Mouse (Mus musculus): ENCODE data around the gene Alg3. TPM values are rescaled to one million over a fixed set of nuclear protein-coding genes. Genes with fewer than 3 reads are reported as not detected.

Alg3 gene
- total RNA-seq, 4 experiments from 2014 or later, result 22.3 to 30.0 (median 25.4) TPM

DNA sequence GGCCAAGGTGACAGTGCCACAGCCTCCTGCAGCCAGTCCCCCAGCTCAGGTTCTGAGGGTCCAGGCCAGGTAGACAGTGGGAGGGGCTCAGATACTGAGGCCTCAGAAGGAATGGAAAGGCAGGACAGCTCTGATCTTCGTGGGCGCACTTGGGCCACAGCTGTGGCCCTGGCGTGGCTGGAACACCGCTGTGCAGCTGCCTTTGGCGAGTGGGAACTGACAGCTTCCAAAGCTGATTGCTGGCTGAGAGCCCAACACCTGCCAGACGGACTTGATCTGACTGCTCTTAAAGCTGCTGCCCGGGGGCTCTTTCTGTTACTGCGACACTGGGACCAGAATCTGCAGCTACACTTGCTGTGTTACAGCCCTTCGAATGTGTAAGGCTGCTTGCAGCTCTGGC, 6.8 kb downstream of the Alg3 start:
- DNase-seq, result no peak

DNA sequence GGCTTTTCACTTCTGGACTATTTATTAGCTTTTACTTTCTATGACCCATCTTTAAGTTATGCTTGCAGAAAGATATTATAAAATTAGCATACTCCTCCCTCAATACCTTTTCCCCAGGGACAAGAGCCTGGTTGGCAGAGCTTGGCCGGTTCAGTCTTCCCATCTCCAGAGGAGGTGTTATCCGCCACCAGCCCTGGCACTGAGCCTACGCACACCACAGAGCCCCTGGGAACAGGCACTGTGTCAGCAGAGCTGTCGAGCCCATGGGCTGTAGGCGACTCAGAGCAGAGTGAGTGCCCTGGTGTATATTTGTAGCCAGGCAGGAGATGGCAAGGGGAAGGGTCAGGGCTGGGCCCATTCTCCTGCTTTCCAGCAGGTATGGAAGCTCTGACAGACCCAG, 11.0 kb downstream of the Alg3 start:
- DNase-seq, result no peak

DNA sequence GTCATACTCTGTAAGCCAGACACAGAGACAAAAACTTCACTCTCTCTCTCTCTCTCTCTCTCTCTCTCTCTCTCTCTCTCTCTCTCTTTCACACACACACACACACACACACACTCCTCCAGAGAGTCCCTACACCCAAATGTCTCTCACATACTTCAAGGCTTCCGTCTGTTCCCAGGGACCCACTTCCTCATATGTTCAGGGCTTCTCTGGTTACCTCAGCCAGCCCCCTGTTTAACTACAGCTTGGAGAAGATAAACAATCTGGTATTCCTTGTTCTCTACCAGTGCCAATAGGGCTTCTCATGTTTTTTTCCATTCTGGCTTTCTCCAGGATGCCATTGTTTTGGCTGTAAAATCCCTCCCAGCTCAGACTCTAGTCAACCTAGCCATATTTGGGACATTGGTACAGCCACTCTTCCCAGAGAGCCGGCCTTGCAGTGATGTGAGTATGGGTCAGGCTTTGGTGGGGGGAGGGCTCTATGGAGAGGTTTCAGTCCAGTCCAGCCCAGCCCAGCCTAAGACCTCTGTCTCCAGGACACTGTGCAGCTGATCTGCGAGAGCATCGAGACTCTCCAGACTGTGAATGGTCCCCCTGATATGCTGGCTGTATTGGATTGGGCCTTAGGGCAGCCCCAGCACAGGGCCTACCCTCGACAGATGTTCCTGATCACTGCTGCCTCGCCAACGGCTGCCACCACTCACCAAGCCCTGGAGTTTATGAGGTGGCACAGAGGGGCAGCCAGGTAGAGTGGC, 14.7 kb downstream of the Alg3 start:
- DNase-seq, result no peak

GRCm38 (mm10) chr16:20595737-20596136, 15.8 kb downstream of the Alg3 start:
- DNase-seq, result no peak

DNA sequence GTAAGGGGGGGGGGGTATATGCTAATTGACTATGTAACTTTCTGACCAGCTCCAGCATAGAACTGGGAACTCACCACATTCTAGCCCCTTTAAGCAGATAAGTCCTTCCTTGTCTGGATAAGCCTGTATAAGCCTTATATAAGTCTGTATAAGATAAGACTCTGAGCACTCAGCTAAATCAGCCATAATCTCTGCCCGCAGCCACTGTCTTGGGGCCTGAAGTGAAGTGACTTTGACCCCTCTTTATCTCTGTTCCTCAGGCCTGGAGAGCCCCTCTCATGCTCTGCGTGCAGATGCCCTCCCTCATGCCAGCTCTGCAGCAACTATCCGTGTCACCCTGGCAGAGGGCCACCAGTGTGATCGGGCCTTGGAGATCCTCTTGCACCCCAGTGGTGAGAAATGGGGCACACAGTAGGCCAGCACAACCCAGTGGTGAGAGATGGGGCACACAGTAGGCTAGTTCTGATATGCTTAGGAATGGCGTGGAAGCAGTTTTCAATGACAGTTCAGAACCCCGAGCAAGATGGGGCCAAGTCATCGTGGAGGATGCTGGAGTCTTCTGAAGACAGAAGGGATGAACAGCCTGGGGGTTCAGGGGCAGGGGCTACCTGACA, 16.4 kb downstream of the Alg3 start:
- DNase-seq, result no peak

- no peak for DNase-seq
Observed at GRCm38 (mm10) chr16:20591076-20591705, 20.3 kb downstream of the Alg3 start.

DNA sequence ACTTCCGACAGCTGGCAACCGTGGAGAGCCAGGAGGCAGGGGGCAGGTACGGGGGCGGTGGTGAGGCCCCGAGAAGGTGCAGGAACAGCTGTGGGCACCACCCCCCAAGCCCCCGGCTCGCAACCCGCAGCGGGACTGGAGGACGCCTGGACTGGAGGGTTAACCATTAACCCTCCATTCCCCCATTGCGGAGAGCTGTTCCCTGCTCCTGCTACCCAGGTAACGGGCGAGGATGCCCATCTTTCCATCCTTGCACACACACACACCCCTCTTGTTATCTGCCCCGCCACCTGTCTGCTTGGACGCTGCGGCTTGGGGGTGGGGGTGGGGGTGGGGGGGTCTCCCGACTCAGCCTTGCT, 20.9 kb downstream of the Alg3 start:
- no peak for DNase-seq

GRCm38 (mm10) chr16:20589939-20590679, 21.4 kb downstream of the Alg3 start:
- no peak for DNase-seq

- DNase-seq, result no peak
Observed at GRCm38 (mm10) chr16:20589366-20589938, 22.1 kb downstream of the Alg3 start, which contains the start of gene Vwa5b2. Gene Vwa5b2, plus strand, starts transcription at chr16:20589471.

- no peak for DNase-seq
Observed at GRCm38 (mm10) chr16:20565075-20565474, 46.5 kb downstream of the Alg3 start.

DNA sequence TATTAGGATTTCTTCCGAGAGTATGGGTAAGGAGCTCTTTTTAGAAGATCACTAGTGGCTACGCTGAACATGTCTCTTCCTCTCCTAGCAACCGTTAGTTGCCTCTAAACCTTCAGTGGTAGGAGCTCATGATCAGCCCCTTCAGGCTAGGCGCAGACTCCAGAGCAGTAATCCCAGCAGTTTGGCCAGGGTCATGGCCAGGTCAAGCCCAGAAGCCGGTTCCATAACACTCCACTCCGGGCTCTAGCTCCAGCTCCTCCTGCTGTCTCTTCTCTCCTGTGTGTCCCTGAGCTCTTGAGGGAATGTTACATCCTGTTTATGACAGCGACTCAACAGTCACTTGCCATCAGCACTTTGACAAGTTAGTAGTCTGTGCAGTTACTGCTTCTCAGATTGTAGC, 54.2 kb downstream of the Alg3 start:
- DNase-seq, result no peak

Small RNAs within 50 kb of the gene (microRNA-seq; reads per million reads assigned to microRNA genes)
- gene Mir1224, result 5.6 to 9.0 reads per million in 2 experiments

Other genes with a start within 250 kb of the Alg3 start
- 100 to 1,000 TPM in 2 of 4 experiments, 10 to 100 TPM in 2; 74.2 to 148 (median 106) TPM for gene Abcc5, start 185.3 kb downstream of the Alg3 start, total RNA-seq (2022)
- gene Eif2b5, start 112.9 kb downstream of the Alg3 start, total RNA-seq (2022), result 10 to 100 TPM; 62.4 to 72.6 (median 66.0) TPM
- 10 to 100 TPM; 34.1 to 55.2 (median 45.5) TPM for gene Dvl3, start 94.8 kb downstream of the Alg3 start, total RNA-seq (2022)
- gene Ap2m1, start 76.3 kb downstream of the Alg3 start, total RNA-seq (2022), result 100 to 1,000 TPM; 273 to 406 (median 325) TPM
- 100 to 1,000 TPM in 2 of 4 experiments, 10 to 100 TPM in 2; 80.8 to 118 (median 97.5) TPM for gene Abcf3, start 63.2 kb downstream of the Alg3 start, total RNA-seq (2022)
- 1 to 10 TPM in 3 of 4 experiments, under 1 TPM in 1; 0.87 to 4.9 (median 2.7) TPM for gene Vwa5b2, start 22.3 kb downstream of the Alg3 start, total RNA-seq (2022)
- 1 to 10 TPM; 7.3 to 9.5 (median 8.8) TPM for gene Eef1akmt4, start 142 bp downstream of the Alg3 start, total RNA-seq (2022)
- gene Gm49333, start 125 bp downstream of the Alg3 start, total RNA-seq (2022), result not detected
- 10 to 100 TPM; 28.9 to 62.9 (median 41.8) TPM for gene Camk2n2, start 9.6 kb upstream of the Alg3 start, total RNA-seq (2022)
- 10 to 100 TPM; 11.0 to 45.0 (median 23.8) TPM for gene Ece2, start 18.1 kb upstream of the Alg3 start, total RNA-seq (2022)
- gene Psmd2, start 39.9 kb upstream of the Alg3 start, total RNA-seq (2022), result 100 to 1,000 TPM; 261 to 301 (median 279) TPM
- gene Eif4g1, start 56.6 kb upstream of the Alg3 start, total RNA-seq (2022), result 100 to 1,000 TPM; 347 to 386 (median 375) TPM
- gene Fam131a, start 81.5 kb upstream of the Alg3 start, total RNA-seq (2022), result 10 to 100 TPM; 15.1 to 24.4 (median 19.7) TPM
- 10 to 100 TPM; 44.3 to 56.0 (median 51.0) TPM for gene Polr2h, start 105.9 kb upstream of the Alg3 start, total RNA-seq (2022)
- gene Clcn2, start 106.0 kb upstream of the Alg3 start, total RNA-seq (2022), result 10 to 100 TPM; 44.5 to 52.2 (median 47.6) TPM
- gene Chrd, start 121.4 kb upstream of the Alg3 start, total RNA-seq (2022), result 10 to 100 TPM; 10.2 to 30.3 (median 20.0) TPM
- gene Thpo, start 122.8 kb upstream of the Alg3 start, total RNA-seq (2022), result 1 to 10 TPM; 2.3 to 3.1 (median 2.7) TPM